Mouse (Mus musculus) ES-Bruce4 (cell line): ENCODE measurements around the gene Ankrd36. TPM values are rescaled to one million over a fixed set of nuclear protein-coding genes. Genes with fewer than 3 reads are reported as not detected.

ENCODE experiments used
- H3K27ac ChIP-seq: 2 replicates; pipeline ENCODE4 v1.5.1; 2012; ENCODE audit warnings: low read length, inconsistent platforms; ENCODE audit not compliant: insufficient read depth
- H3K27me3 ChIP-seq: 2 replicates; pipeline ENCODE4 v1.6.1; 2012; ENCODE audit warnings: mild to moderate bottlenecking, low read length, inconsistent platforms; ENCODE audit not compliant: control insufficient read depth, poor library complexity, insufficient read depth, severe bottlenecking
- H3K36me3 ChIP-seq: 2 replicates; pipeline ENCODE4 v1.6.1; 2012; ENCODE audit warnings: inconsistent platforms, mild to moderate bottlenecking, low read length, moderate library complexity; ENCODE audit not compliant: control insufficient read depth, poor library complexity, insufficient read depth, severe bottlenecking
- H3K4me1 ChIP-seq: one replicate; pipeline ENCODE4 v1.8.1; 2011; ENCODE audit warnings: low read length; ENCODE audit not compliant: control insufficient read depth, insufficient read depth
- H3K4me3 ChIP-seq: 2 replicates; pipeline ENCODE4 v1.5.1; 2011; ENCODE audit warnings: low read depth, mild to moderate bottlenecking, low read length
- H3K9ac ChIP-seq: 2 replicates; pipeline ENCODE4 v1.6.1; 2012; ENCODE audit warnings: low read depth, mild to moderate bottlenecking, inconsistent platforms; ENCODE audit not compliant: poor library complexity, severe bottlenecking
- H3K9me3 ChIP-seq: replicated peaks from 2 replicates; pipeline ENCODE4 v1.6.1; 2012; ENCODE audit warnings: mild to moderate bottlenecking, low read length, inconsistent platforms; ENCODE audit not compliant: control insufficient read depth, poor library complexity, insufficient read depth, severe bottlenecking
- CTCF ChIP-seq: IDR thresholded peaks from one replicate; pipeline ENCODE4 v1.8.1; 2011; ENCODE audit warnings: low read depth, low read length
- EP300 ChIP-seq: IDR thresholded peaks from 2 replicates; pipeline ENCODE4 v1.6.1; 2011; ENCODE audit warnings: low read depth, low read length; ENCODE audit not compliant: insufficient read depth
- POLR2A ChIP-seq: IDR thresholded peaks from one replicate; pipeline ENCODE4 v1.8.1; 2011; ENCODE audit warnings: low read length; ENCODE audit not compliant: insufficient read depth
- polyA plus RNA-seq: library from polyadenylated mRNA; stranded (reverse); fragments of >200 nt; gene quantifications from 2 replicates; pipeline ENCODE4 v1.2.4, GENCODE M21; 2011; ENCODE audit warnings: low read depth; ENCODE audit not compliant: missing spikeins, insufficient read depth, insufficient read length

The Ankrd36 gene
- polyA plus RNA-seq, 1 experiment, result not detected

DNA sequence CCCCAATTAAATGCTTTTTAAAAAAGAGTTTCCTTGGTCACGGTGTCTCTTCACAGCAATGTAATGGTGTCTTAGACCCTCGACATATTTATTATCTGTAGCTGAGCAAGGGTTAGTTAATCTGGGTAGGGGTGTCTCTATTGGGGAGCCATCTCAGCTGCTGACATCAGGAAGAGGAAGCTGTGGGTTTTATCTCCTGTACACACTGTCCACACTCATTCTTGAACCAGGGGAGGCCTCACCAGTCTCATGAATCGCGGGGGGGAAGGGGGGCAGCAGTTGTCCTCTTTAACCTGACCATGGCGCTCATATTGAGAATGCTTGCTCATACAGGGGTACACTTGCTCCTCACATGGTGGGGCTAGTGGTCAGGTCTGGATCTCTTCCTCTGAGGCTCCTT lies 1.4 kb upstream of the Ankrd36 start:
- H3K27ac ChIP-seq, result no peak overlapping the region
- no peaks in the 10 kb centered on the region for H3K9me3 ChIP-seq
- H3K9ac ChIP-seq, result no peak overlapping the region
- no peaks in the 10 kb centered on the region for H3K4me1 ChIP-seq
- no peaks in the 10 kb centered on the region for H3K27me3 ChIP-seq
- H3K4me3 ChIP-seq, result no peak overlapping the region
- H3K36me3 ChIP-seq, result no peaks in the 10 kb centered on the region
- TF ChIP-seq POLR2A, result no peak
- no peak for TF ChIP-seq CTCF
- TF ChIP-seq EP300, result no peak

DNA sequence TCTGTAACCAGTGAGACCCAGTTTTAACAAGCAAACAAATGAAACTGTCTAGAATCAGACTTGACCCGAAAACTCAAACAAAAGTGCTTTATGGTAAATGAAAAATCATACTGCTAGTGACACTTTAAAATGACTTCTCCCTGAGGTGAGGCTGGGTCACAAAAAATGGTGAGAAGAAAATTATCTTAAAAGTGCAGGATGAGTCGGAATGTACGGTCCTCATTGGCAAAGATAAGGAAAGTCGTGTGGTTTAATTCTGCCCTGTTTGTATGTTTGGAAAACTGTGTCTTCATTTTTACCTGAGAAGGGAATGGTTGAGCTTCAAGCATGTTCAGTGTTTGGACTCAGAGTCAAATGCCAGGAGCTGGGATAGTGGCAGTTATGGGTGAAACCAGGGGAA lies 2.4 kb downstream of the Ankrd36 start:
- Histone ChIP-seq H3K4me3 (no peak overlapping the region), H3K27me3 (no peaks in the 10 kb centered on the region)
- TF ChIP-seq EP300 (no peak), CTCF (no peak), POLR2A (no peak)

DNA sequence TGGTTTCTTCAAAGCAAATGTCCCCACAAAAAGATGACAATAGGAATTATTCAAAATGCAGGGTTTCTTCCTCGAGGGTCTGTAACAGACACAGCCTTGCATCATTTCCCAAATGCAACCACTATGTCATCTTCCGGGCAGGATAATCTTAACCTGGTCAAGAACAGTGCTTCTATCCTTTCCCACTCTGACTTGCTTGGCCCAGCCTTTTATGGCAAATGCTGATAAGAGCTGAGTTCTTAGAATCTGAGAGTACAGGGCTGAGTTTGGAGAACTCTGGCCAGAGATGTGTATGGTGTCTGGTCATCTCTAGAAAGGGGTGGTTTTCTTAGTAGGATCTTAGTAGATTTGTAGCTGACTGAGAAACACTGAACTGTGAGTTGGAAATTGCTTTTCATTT lies 4.3 kb downstream of the Ankrd36 start:
- no peak overlapping the region for H3K9ac ChIP-seq
- TF ChIP-seq POLR2A, result no peak
- TF ChIP-seq CTCF, result no peak
- no peak for TF ChIP-seq EP300
- no peak overlapping the region for H3K4me3 ChIP-seq
- no peak overlapping the region for H3K27ac ChIP-seq
- H3K4me1 ChIP-seq, result no peaks in the 10 kb centered on the region
- H3K9me3 ChIP-seq, result no peaks in the 10 kb centered on the region
- no peaks in the 10 kb centered on the region for H3K27me3 ChIP-seq
- no peaks in the 10 kb centered on the region for H3K36me3 ChIP-seq

More for the DNA sequence above, 2.4 kb downstream of the Ankrd36 start:
- no peak overlapping the region for H3K27ac ChIP-seq
- H3K9ac ChIP-seq, result no peak overlapping the region
- H3K9me3 ChIP-seq, result no peaks in the 10 kb centered on the region
- H3K4me1 ChIP-seq, result no peaks in the 10 kb centered on the region
- H3K36me3 ChIP-seq, result no peaks in the 10 kb centered on the region

DNA sequence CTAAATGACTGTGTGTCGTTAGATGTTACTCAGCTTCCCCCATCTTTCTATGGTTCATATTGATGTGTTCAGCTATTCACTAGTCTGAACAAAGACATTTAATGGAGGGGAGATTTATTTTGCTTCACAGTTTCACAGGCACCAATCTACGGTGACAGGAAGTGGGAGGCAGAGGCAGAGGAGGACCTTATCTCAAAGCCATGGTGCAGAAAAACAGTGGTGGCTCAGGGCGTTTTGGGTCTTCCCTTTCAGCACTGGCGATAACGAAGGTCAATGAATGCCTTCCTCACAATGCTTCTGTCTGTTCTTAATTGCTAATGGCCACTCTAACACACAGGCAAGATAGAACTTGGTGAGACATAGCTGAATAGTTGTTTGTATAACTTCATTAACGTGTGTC lies 5.6 kb downstream of the Ankrd36 start:
- Histone ChIP-seq H3K9ac (no peak overlapping the region), H3K36me3 (no peaks in the 10 kb centered on the region), H3K4me1 (peaks cover 2% of the 10 kb centered on the region), H3K9me3 (no peaks in the 10 kb centered on the region), H3K27ac (no peak overlapping the region), H3K4me3 (no peak overlapping the region), H3K27me3 (no peaks in the 10 kb centered on the region)
- TF ChIP-seq EP300, result no peak
- no peak for TF ChIP-seq POLR2A
- no peak for TF ChIP-seq CTCF

DNA sequence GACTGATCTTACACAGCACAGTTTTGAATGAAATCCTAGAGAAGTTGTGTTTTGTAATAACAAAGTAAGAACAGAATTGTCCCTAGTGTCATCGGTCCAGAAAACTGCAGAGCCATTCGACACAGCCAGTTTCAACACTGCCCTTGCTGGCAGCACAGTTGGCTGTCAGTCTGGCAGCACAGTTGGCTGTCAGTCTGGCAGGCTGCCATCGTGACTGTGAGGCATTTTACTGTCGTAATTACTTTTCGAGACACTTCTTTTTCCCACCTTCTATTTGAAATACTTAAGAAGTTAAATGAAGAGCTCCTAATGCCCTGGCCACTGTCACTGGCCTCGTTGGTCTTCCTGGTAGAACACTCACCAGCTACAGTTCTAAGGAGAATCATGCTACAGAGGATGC lies 22.9 kb downstream of the Ankrd36 start:
- no peaks in the 10 kb centered on the region for H3K36me3 ChIP-seq
- no peaks in the 10 kb centered on the region for H3K4me1 ChIP-seq
- no peak for TF ChIP-seq CTCF
- TF ChIP-seq EP300, result no peak
- TF ChIP-seq POLR2A, result no peak
- H3K9me3 ChIP-seq, result no peaks in the 10 kb centered on the region
- no peak overlapping the region for H3K9ac ChIP-seq
- no peak overlapping the region for H3K27ac ChIP-seq
- no peaks in the 10 kb centered on the region for H3K27me3 ChIP-seq
- H3K4me3 ChIP-seq, result no peak overlapping the region

DNA sequence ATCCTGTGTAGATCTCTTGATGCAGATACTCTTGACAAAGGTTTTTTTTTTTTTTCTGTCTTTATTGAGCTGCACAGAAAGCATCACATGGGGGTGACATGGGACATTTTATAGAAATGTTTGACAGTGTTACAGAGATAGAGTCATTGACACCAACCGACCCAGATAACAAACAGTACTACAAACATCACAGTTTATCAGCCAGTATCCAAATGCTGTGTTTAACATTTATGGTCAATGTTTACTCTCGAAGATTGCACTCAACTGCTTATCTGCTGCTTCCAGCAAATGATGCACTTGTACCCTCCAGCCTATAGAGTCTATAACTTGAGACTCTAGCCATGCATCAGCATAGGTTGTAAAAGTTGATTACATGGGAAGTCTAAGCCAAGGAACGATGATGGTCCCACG lies 25.9 kb downstream of the Ankrd36 start:
- H3K36me3 ChIP-seq, result no peaks in the 10 kb centered on the region
- H3K4me3 ChIP-seq, result no peak overlapping the region
- H3K9me3 ChIP-seq, result no peaks in the 10 kb centered on the region
- TF ChIP-seq EP300, result no peak
- no peak for TF ChIP-seq CTCF
- no peak for TF ChIP-seq POLR2A
- H3K27me3 ChIP-seq, result no peaks in the 10 kb centered on the region
- H3K9ac ChIP-seq, result no peak overlapping the region
- H3K4me1 ChIP-seq, result no peaks in the 10 kb centered on the region
- no peak overlapping the region for H3K27ac ChIP-seq
